17 mouse cellular contexts compared by ENCODE assay signal in genomic region chr8:109081295-109081694, GRCm38 (mm10).
A peak's percentile ranks its signal among the peaks of the same experiment; 100 is the strongest.
DNase-seq lines count a peak whose midpoint lies in the region; TF ChIP-seq lines count a peak whose summit lies in the region.
"Had no signal": no experiment of that assay in that cellular context is flagged by ENCODE, and none has a peak within 500 bp of the region (broad histone marks: within the 10 kb centered on the region; RNA-seq: fewer than 3 reads in every experiment).

No protein-coding gene starts in this region.

- no peaks in the 10 kb centered on the region; the same call in 1 of the 2 replicates for H3K9me3 ChIP-seq in hindbrain, embryonic 10.5 days
- H3K9me3 ChIP-seq: intestine, embryonic 15.5 days had no signal

- 88% methylated on average over 5 of the region's 5 CpGs for WGBS in hindbrain, embryonic 10.5 days

- H3K27me3 ChIP-seq in hindbrain, embryonic 10.5 days (ENCODE audit: insufficient read depth, poor library complexity, severe bottlenecking) = no peaks in the 10 kb centered on the region
- H3K27me3 ChIP-seq: intestine, embryonic 15.5 days; midbrain, embryonic 15.5 days had no signal

- H3K4me1 ChIP-seq in hindbrain, embryonic 10.5 days (replicated peaks) = no peaks in the 10 kb centered on the region
- H3K4me1 ChIP-seq: midbrain, embryonic 15.5 days had no signal

- H3K36me3 ChIP-seq in hindbrain, embryonic 10.5 days = no peaks in the 10 kb centered on the region
- H3K36me3 ChIP-seq: G1E; intestine, embryonic 15.5 days; midbrain, embryonic 15.5 days had no signal

- TF ChIP-seq CTCF in layer of hippocampus, adult 2 months (conservative IDR thresholded peaks at IDR 0.05) = no peak

- peak; percentile 59 for DNase-seq in kidney, postnatal 14 days
- DNase-seq in kidney, postnatal 25 days = no peak
- DNase-seq in gastrocnemius, postnatal 25 days = peak; percentile 57
- peak; percentile 70 for DNase-seq in heart, postnatal 10 days
- DNase-seq in lung, postnatal 10 days = peak; percentile 82
- DNase-seq in hindbrain, embryonic 10.5 days (ENCODE audit: low spot score) = no peak
- DNase-seq in adrenal gland, postnatal 25 days = no peak
- DNase-seq in layer of hippocampus, adult 2 months (ENCODE audit: low spot score in 2 of 2) = no peak
- DNase-seq: cerebellum, adult 11 months; cerebellum, postnatal 36 days; forebrain, postnatal 0 days; right cerebral cortex, postnatal 25 days; thymus, adult 2 months had no signal

- intact Hi-C loops in heart, postnatal 10 days (cut with DNase I) = loop anchor here (1.0 kb wide), 1 partner anchor 24 kb away; no protein-coding TSS in a partner anchor

- no peak overlapping the region for H3K27ac ChIP-seq in hindbrain, embryonic 10.5 days
- H3K27ac ChIP-seq in layer of hippocampus, adult 2 months = no peak overlapping the region
- H3K27ac ChIP-seq: intestine, embryonic 15.5 days; macrophage; midbrain, embryonic 15.5 days had no signal

- H3K4me3 ChIP-seq in hindbrain, embryonic 10.5 days = no peak overlapping the region
- H3K4me3 ChIP-seq in layer of hippocampus, adult 2 months = no peak overlapping the region
- H3K4me3 ChIP-seq: intestine, embryonic 15.5 days; midbrain, embryonic 15.5 days had no signal

Comparison
In these comparisons a context has a peak if more than half of its experiments do, and no peak if none do; other contexts are left out.
1. DNase-seq: peak in kidney, postnatal 14 days (single experiment), gastrocnemius, postnatal 25 days (single experiment), heart, postnatal 10 days (2 of 2) and lung, postnatal 10 days (single experiment); none in kidney, postnatal 25 days (0 of 2), hindbrain, embryonic 10.5 days (single experiment), adrenal gland, postnatal 25 days (single experiment) and layer of hippocampus, adult 2 months (0 of 2).